Mouse (Mus musculus): ENCODE measurements around the gene Slc45a3. TPM values are rescaled to one million over a fixed set of nuclear protein-coding genes. Genes with fewer than 3 reads are reported as not detected.
A peak's percentile ranks its signal among the peaks of the same experiment; 100 is the strongest.

Gene Slc45a3
- polyA plus RNA-seq, 1 experiment from 2014 or later, result 3.0 TPM

DNA sequence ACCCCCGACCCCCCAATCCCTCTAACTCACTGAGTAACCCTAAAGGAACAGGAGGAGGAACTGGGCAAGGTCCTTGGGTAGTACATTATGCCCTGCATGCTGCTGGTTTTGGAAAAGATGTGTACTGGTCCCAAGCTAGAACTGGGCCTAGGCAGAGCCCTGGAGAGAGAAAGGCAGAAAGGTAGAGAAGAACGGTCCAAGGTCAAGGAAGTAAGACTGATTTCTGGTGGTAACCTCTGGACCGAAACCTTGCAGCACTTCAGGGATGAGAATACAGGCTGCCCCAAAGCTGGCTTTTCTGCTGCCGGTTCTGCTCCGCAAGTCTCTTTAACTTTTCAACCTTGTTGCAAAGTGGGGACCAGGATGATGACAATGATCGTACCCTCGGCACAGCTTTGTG, 1.8 kb downstream of the Slc45a3 start:
- no peak for DNase-seq (ENCODE audit: low spot score)

DNA sequence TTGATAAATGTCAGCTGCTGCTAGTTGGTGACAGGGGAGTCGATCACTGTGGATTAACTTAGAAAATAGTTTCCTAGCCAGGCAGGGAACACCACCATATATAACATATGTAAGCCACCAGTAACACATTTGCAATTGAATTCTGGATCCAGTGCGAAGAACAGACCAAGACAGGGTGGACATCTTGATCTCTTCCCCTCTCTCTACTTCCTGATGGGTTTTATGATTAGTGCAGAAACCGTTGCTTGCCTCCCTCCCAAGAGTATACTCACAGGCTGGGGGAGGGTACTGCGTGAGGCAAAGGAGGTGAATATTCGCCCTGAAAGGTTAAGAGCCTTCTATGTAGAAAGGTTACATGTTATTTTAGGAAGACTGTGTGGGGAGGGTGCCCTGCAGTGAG, 3.1 kb downstream of the Slc45a3 start:
- no peak for DNase-seq (ENCODE audit: low spot score)

GRCm38 (mm10) chr1:131967336-131967735, 4.6 kb downstream of the Slc45a3 start:
- DNase-seq (ENCODE audit: low spot score), result peak; percentile 25

GRCm38 (mm10) chr1:131968556-131968955, 5.8 kb downstream of the Slc45a3 start:
- no peak for DNase-seq (ENCODE audit: low spot score)

- no peak for DNase-seq (ENCODE audit: low spot score)
Observed at GRCm38 (mm10) chr1:131968983-131969382, 6.2 kb downstream of the Slc45a3 start.

DNA sequence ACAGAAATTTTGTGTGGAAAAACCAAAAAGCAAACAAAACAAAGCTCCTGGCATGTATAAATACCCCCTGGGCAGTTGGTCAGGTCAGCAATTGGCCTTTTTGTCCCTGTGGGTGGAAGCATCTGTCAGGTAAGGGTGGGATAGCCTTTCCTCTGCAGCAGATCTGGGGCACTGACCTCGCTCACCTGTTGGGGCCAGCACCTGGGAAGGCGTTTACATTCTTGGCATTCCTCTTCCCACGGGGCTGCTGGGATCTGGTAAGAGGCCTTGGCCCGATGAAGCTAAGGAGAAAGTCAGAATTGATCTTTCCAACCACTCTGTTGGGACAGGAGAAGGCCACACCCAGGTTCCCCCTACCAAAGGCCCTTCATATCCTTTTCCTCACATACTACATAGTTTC, 7.1 kb downstream of the Slc45a3 start:
- no peak for DNase-seq (ENCODE audit: low spot score)

GRCm38 (mm10) chr1:131970322-131970660, 7.5 kb downstream of the Slc45a3 start:
- DNase-seq (ENCODE audit: low spot score), result no peak

DNA sequence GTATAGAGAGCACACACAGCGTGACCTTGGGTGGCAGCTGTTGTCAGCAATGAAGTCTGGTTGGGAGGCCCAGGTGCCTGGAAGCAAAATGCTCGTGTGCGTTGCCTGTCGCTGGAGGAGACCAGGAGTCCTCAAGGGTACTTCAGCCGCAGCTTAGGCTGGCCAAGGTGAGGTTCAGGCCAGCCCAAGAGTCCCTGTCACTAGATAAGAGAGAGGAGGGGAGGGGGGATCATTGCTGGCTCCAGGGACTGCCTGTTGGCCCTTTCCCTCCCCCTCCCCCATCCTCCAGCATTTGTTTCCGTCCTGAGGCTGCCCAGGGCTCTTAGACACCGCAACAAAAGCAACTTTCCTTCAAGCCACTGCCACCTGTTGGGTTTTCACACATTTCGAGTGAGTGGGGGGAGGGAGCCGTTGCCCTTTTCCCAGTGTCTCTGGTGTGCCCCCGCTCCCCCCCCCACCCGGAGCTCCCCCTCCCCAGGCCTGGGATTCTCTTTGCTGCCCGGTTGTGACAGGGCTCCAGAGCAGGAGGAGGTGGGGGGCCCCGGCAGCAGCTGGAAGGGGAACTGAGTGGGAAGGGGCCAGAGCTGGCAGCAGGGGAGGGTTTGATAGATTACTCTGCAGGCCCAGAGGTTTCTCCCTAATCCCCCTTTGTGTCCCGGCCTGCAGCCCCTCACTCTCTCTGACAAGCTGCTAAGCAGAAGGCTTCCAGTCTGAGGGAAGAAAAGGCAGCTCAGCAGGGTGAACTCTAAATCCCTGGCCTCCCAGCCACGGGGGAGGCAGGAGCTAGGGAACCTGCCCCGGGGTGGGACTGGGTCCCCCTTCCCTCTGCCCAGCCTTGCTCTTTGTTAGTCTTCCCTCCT, 8.1 kb downstream of the Slc45a3 start:
- DNase-seq (ENCODE audit: low spot score), result peak; percentile 56

GRCm38 (mm10) chr1:131971771-131972497, 9.2 kb downstream of the Slc45a3 start:
- peak; percentile 41 for DNase-seq (ENCODE audit: low spot score)

- DNase-seq (ENCODE audit: low spot score), result no peak
Observed at GRCm38 (mm10) chr1:131972498-131973334, 9.9 kb downstream of the Slc45a3 start.

DNA sequence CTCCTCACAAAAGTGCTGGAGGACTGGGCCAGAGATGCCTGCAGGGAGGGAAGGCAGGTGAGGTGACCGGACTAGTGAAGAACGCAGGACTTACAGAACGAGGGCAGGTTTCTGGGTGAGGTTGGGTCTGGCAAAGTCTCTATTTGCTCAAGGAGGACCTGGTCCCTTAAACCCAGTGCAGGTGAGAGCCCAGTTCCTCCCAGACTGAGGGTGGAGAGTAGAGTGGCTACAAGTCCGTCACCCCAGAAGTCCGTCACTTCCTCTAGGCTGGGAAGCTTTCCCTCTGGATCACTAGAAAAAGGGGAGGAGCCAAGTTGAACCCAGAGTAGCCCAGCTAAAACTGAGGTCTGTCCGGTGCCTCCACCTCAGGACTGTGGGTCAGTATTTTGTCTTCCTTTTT, 11.2 kb downstream of the Slc45a3 start:
- DNase-seq (ENCODE audit: low spot score), result no peak

DNA sequence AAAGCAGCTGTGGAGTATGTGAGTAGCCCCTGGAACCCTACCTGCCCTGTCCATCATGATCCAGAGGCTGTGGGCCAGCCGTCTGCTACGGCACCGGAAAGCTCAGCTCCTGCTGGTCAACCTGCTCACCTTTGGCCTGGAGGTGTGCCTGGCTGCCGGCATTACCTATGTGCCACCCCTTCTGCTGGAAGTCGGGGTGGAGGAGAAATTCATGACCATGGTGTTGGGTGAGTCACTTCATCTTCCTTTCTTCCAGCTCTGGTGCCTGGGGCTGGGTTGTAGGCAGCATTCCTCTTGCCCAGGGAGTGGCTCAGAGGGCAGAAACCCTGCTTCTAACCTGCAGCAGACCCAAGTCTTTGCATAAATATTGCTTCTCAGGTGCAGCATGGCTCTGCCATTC, 14.1 kb downstream of the Slc45a3 start:
- DNase-seq (ENCODE audit: low spot score), result no peak

GRCm38 (mm10) chr1:131980471-131980870, 17.7 kb downstream of the Slc45a3 start:
- DNase-seq (ENCODE audit: low spot score), result no peak

DNA sequence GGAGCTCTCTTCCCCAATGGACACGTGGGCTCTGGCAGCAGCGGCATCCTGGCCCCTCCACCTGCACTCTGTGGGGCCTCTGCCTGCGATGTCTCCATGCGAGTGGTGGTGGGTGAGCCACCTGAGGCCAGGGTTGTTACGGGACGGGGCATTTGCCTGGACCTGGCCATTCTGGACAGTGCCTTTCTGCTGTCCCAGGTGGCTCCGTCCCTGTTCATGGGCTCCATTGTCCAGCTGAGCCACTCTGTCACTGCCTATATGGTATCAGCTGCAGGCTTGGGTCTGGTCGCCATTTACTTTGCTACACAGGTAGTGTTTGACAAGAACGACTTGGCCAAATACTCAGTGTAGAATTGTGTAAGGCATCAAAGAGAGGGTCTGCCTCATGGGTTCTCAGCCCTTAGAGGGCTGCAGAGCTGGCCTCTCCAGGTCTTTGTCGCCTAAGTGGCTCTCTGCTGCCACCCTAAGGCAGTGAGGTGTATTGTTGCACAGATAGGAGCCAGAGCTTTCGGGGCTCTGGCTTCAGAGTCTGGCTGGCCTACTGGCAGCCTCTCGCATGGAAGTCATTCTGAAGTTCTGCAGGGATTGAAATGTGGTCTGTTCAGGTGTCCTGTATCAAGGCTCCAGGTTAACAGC, 18.7 kb downstream of the Slc45a3 start:
- peak; percentile 79 for DNase-seq (ENCODE audit: low spot score)

GRCm38 (mm10) chr1:131982907-131983306, 20.1 kb downstream of the Slc45a3 start:
- DNase-seq (ENCODE audit: low spot score), result peak; percentile 83

- DNase-seq (ENCODE audit: low spot score), result no peak
Observed at GRCm38 (mm10) chr1:131983806-131984205, 21.0 kb downstream of the Slc45a3 start.

DNA sequence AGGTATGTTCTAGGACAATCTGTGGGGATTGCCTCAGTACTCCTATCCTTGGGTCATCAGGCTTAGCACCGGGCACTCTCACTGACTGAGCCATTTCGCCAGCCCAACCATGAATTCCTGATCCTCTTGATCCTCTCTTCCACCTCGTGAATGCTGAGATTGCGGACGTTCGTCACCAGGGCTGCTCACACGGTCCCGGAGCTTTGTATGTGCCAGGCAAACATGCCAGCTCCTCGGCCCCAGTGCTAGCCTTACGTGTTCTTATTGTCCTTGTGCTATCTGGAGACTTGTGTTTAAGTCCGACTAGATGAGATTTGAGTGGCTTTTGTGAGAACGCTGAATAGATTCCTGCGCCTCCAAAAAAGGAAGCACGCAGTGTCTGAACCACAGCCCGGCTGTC, 24.7 kb downstream of the Slc45a3 start:
- DNase-seq (ENCODE audit: low spot score), result no peak

- DNase-seq (ENCODE audit: low spot score), result no peak
Observed at GRCm38 (mm10) chr1:131989476-131989875, 26.7 kb downstream of the Slc45a3 start.

DNA sequence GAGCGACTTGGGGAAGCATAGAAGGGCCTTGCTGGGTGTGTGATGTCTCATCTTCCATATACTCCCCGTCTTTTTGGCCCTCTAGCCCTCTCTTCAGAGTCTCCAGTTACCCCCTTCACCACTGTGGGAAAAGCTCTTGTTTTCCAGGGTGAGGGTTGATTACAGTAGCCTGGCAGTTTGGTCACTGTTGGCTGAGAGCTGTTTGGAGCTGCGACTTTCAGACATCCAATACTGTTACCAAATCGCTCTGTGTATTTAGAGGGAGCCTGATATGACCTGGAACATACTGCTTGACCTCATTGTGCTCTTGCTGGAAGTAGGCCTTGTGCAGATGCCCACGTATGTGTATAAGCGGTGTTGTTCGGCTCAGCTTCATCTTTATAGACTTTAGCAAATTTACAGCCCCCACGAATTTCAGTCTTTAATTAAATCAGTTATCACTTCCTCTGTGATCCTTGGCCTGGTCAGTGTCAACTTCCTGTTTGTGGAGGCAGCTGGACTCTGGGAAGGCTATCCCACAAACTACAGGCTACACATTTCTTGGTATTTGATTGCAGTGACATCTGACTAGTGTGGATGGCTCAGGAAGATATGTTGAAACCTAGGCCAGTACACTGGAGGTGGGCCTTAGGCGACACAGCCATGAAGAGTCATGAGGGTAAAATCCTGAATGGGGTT, 27.5 kb downstream of the Slc45a3 start:
- no peak for DNase-seq (ENCODE audit: low spot score)

DNA sequence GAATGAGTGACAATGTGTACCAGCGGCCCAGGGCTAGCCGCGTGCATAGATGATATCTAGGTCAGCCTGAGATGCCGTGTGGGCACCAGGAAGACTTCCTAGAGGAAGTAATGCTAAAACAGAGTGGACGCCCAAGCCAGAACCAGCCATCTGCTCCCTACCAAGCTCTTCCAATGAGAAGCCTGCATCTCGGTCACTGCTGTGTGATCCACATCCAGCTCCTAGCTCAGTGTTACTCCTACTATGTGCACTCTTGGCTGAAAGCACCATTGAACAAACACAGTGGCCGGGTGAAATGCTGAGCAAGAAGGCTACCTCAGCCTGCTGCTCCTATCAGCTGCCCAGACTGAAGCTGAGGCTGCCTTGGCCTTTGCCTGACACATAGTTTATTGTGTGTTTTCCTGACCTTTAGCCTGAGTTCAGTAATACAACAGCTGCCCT, 29.8 kb downstream of the Slc45a3 start:
- DNase-seq (ENCODE audit: low spot score), result no peak
